Mouse (Mus musculus) heart, postnatal 10 days (tissue): ENCODE measurements around the gene Ddc. TPM values are rescaled to one million over a fixed set of nuclear protein-coding genes. Genes with fewer than 3 reads are reported as not detected.

Experiments
- DNase-seq, 2 experiments: peaks; one replicate each; pipeline ENCODE4 v3.0.0; 2021
- intact Hi-C: fragments of 180-260 bp; cut with DNase I; formaldehyde crosslinking; loops from one replicate; pipeline ENCODE4 v1.15.1; 2025
- total RNA-seq, 2 experiments: library from RNA; stranded (reverse); gene quantifications; 2 replicates each; pipeline ENCODE4 v1.2.3; 2021

The Ddc gene
- total RNA-seq, 2 experiments from 2014 or later, result 11.0 to 11.9 TPM

GRCm38 (mm10) chr11:11808035-11808819, 89.7 kb downstream of the Ddc start:
- no peak for DNase-seq
- intact Hi-C loops, result loop anchor here (2.0 kb wide), 1 partner anchor 483 kb away; no protein-coding TSS in a partner anchor

- intact Hi-C loops, result no loop called here
- DNase-seq, result no peak
These were observed 92.0 kb downstream of the Ddc start for GRCm38 (mm10) chr11:11805951-11806350.

GRCm38 (mm10) chr11:11804421-11804820, 93.5 kb downstream of the Ddc start:
- intact Hi-C loops, result no loop called here

GRCm38 (mm10) chr11:11801067-11801466, 96.9 kb downstream of the Ddc start:
- no peak for DNase-seq
- intact Hi-C loops, result no loop called here

More at GRCm38 (mm10) chr11:11804421-11804820, 93.5 kb downstream of the Ddc start:
- no peak for DNase-seq

- intact Hi-C loops, result no loop called here
- DNase-seq, result no peak
These were observed 97.6 kb downstream of the Ddc start for GRCm38 (mm10) chr11:11800304-11800703.

GRCm38 (mm10) chr11:11798690-11799089, 99.3 kb downstream of the Ddc start:
- intact Hi-C loops, result no loop called here
- DNase-seq, result no peak

GRCm38 (mm10) chr11:11794626-11795025, 103.3 kb downstream of the Ddc start:
- no peak for DNase-seq
- intact Hi-C loops, result no loop called here

GRCm38 (mm10) chr11:11788521-11788974, 109.4 kb downstream of the Ddc start:
- peak; percentile 83 to 88 for DNase-seq
- intact Hi-C loops, result loop anchor here (1.0 to 2.0 kb wide), 3 partner anchors 231 to 328 kb away; no protein-coding TSS in a partner anchor

- intact Hi-C loops, result no loop called here
- no peak for DNase-seq
These were observed 112.5 kb downstream of the Ddc start for GRCm38 (mm10) chr11:11785457-11785856.

- no peak for DNase-seq
- intact Hi-C loops, result no loop called here
These were observed 116.2 kb downstream of the Ddc start for GRCm38 (mm10) chr11:11781728-11782127.

GRCm38 (mm10) chr11:11778345-11778744, 119.6 kb downstream of the Ddc start:
- intact Hi-C loops, result no loop called here

GRCm38 (mm10) chr11:11777796-11778195, 120.1 kb downstream of the Ddc start:
- intact Hi-C loops, result no loop called here
- no peak for DNase-seq

More at GRCm38 (mm10) chr11:11778345-11778744, 119.6 kb downstream of the Ddc start:
- DNase-seq, result no peak

GRCm38 (mm10) chr11:11777246-11777645, 120.7 kb downstream of the Ddc start:
- intact Hi-C loops, result no loop called here
- no peak for DNase-seq

GRCm38 (mm10) chr11:11776822-11777174, 121.1 kb downstream of the Ddc start:
- DNase-seq, result no peak
- intact Hi-C loops, result no loop called here

- intact Hi-C loops, result no loop called here
- no peak for DNase-seq
These were observed 121.7 kb downstream of the Ddc start for GRCm38 (mm10) chr11:11776071-11776821.

- intact Hi-C loops, result no loop called here
- no peak for DNase-seq
These were observed 123.1 kb downstream of the Ddc start for GRCm38 (mm10) chr11:11774893-11775292.

GRCm38 (mm10) chr11:11774384-11774783, 123.6 kb downstream of the Ddc start:
- DNase-seq, result no peak
- intact Hi-C loops, result no loop called here

- DNase-seq, result no peak
- intact Hi-C loops, result no loop called here
These were observed 125.7 kb downstream of the Ddc start for GRCm38 (mm10) chr11:11772196-11772595.

GRCm38 (mm10) chr11:11770691-11771090, 127.3 kb downstream of the Ddc start:
- DNase-seq, result no peak
- intact Hi-C loops, result no loop called here

- intact Hi-C loops, result no loop called here
- no peak for DNase-seq
These were observed 128.7 kb downstream of the Ddc start for GRCm38 (mm10) chr11:11769281-11769680.

GRCm38 (mm10) chr11:11768057-11768456, 129.9 kb downstream of the Ddc start:
- intact Hi-C loops, result no loop called here

GRCm38 (mm10) chr11:11766736-11767135, 131.2 kb downstream of the Ddc start:
- intact Hi-C loops, result no loop called here
- no peak for DNase-seq

More at GRCm38 (mm10) chr11:11768057-11768456, 129.9 kb downstream of the Ddc start:
- no peak for DNase-seq
